Mouse (Mus musculus) midbrain, embryonic 12.5 days (tissue): Measurements from ENCODE around the gene Gabbr2. TPM values are rescaled to one million over a fixed set of nuclear protein-coding genes. Genes with fewer than 3 reads are reported as not detected.

Experiments used
- ATAC-seq: fragments of 200-750 bp; cut with Nextera tagmentation; 2 replicates; pipeline ENCODE4 v1.8.0; 2017; ENCODE audit warnings: low read depth, moderate TSS enrichment, moderate library complexity; ENCODE audit not compliant: low FRiP score
- H3K27ac ChIP-seq: fragments of 300-500 bp; sonication (generic); replicated peaks from 2 replicates; pipeline ENCODE4 v1.5.1; 2016; ENCODE audit warnings: mild to moderate bottlenecking
- H3K27me3 ChIP-seq: fragments of 300-500 bp; sonication (generic); 2 replicates; pipeline ENCODE4 v1.6.1; 2016; ENCODE audit warnings: mild to moderate bottlenecking
- H3K36me3 ChIP-seq: fragments of 300-500 bp; sonication (generic); 2 replicates; pipeline ENCODE4 v1.6.1; 2016
- H3K4me1 ChIP-seq: fragments of 300-500 bp; sonication (generic); 2 replicates; pipeline ENCODE4 v1.6.1; 2016
- H3K4me2 ChIP-seq: fragments of 300-500 bp; sonication (generic); replicated peaks from 2 replicates; pipeline ENCODE4 v1.6.1; 2016; ENCODE audit warnings: mild to moderate bottlenecking, moderate library complexity
- H3K4me3 ChIP-seq: fragments of 300-500 bp; sonication (generic); 2 replicates; pipeline ENCODE4 v1.5.1; 2016; ENCODE audit warnings: mild to moderate bottlenecking
- H3K9ac ChIP-seq: fragments of 300-500 bp; sonication (generic); replicated peaks from 2 replicates; pipeline ENCODE4 v1.6.1; 2016; ENCODE audit warnings: mild to moderate bottlenecking, moderate library complexity
- H3K9me3 ChIP-seq: fragments of 300-500 bp; sonication (generic); 2 replicates; pipeline ENCODE4 v1.6.1; 2016; ENCODE audit warnings: mild to moderate bottlenecking
- WGBS: fragments of 180-500 bp; shearing (Covaris S2); methylation state at CpG from one replicate; pipeline ENCODE4 v1.1.7; 2016; 5-methylcytosine and 5-hydroxymethylcytosine counted together
- polyA plus RNA-seq: library from polyadenylated mRNA; unstranded; fragments of >200 nt; fragmentation: Nextera tagmentation; extraction: Ambion mirVana; gene quantifications from 2 replicates; pipeline ENCODE4 v1.2.1, GENCODE M21; 2016

Gabbr2 gene
- polyA plus RNA-seq, 1 experiment from 2014 or later = 0.69 TPM

GRCm38 (mm10) chr4:46802386-46802785 is 189.3 kb downstream of the Gabbr2 start:
- H3K9me3 ChIP-seq = no peaks in the 10 kb centered on the region
- H3K27ac ChIP-seq = no peak overlapping the region
- WGBS = 87% methylated on average over 7 of the region's 7 CpGs
- no peak for ATAC-seq
- H3K9ac ChIP-seq = no peak overlapping the region
- H3K4me2 ChIP-seq = no peak overlapping the region
- no peaks in the 10 kb centered on the region for H3K27me3 ChIP-seq
- peaks cover 11% of the 10 kb centered on the region; the same call in 1 of the 2 replicates for H3K4me1 ChIP-seq
- H3K36me3 ChIP-seq = no peaks in the 10 kb centered on the region
- no peak overlapping the region for H3K4me3 ChIP-seq

DNA sequence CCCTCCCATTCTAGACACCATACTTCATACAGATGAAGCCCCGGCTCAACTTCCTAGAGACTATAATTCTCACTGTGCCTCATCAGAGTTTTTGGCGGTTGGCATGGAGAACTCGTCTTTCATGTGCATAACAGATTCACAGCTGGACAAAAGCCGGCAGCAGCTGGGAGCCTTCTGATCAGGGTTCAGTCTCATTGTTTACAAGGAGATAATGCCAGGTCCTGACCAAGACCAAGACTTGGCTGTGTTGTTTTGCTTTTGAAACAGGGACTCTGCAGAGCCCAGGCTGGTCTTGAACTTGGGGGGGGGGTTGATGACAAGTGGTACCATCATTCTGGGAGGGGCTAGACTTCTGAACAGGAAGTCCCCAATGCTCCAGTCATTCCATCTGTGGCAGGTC is 191.8 kb downstream of the Gabbr2 start:
- Histone ChIP-seq H3K4me2 (no peak overlapping the region), H3K4me1 (peaks cover 7% of the 10 kb centered on the region; the same call in 1 of the 2 replicates), H3K27me3 (no peaks in the 10 kb centered on the region), H3K9me3 (no peaks in the 10 kb centered on the region), H3K4me3 (no peak overlapping the region), H3K27ac (no peak overlapping the region), H3K9ac (no peak overlapping the region), H3K36me3 (no peaks in the 10 kb centered on the region)
- no peak for ATAC-seq
- 22% methylated on average over 4 of the region's 4 CpGs for WGBS

GRCm38 (mm10) chr4:46795707-46796106 is 196.0 kb downstream of the Gabbr2 start:
- Histone ChIP-seq H3K27ac (no peak overlapping the region), H3K36me3 (no peaks in the 10 kb centered on the region), H3K9me3 (no peaks in the 10 kb centered on the region), H3K9ac (no peak overlapping the region), H3K4me2 (no peak overlapping the region), H3K4me1 (0 out of 2 replicates have a peak, but pooled peaks cover 5% of the 10 kb centered on the region), H3K4me3 (no peak overlapping the region), H3K27me3 (no peaks in the 10 kb centered on the region)
- WGBS = 64% methylated on average over 7 of the region's 7 CpGs
- no peak for ATAC-seq

GRCm38 (mm10) chr4:46794583-46794982 is 197.1 kb downstream of the Gabbr2 start:
- Histone ChIP-seq H3K4me3 (no peak overlapping the region), H3K27ac (no peak overlapping the region), H3K4me1 (no peaks in the 10 kb centered on the region), H3K4me2 (no peak overlapping the region), H3K36me3 (no peaks in the 10 kb centered on the region), H3K27me3 (no peaks in the 10 kb centered on the region), H3K9ac (no peak overlapping the region), H3K9me3 (no peaks in the 10 kb centered on the region)
- ATAC-seq = no peak
- 88% methylated on average over 7 of the region's 7 CpGs for WGBS

DNA sequence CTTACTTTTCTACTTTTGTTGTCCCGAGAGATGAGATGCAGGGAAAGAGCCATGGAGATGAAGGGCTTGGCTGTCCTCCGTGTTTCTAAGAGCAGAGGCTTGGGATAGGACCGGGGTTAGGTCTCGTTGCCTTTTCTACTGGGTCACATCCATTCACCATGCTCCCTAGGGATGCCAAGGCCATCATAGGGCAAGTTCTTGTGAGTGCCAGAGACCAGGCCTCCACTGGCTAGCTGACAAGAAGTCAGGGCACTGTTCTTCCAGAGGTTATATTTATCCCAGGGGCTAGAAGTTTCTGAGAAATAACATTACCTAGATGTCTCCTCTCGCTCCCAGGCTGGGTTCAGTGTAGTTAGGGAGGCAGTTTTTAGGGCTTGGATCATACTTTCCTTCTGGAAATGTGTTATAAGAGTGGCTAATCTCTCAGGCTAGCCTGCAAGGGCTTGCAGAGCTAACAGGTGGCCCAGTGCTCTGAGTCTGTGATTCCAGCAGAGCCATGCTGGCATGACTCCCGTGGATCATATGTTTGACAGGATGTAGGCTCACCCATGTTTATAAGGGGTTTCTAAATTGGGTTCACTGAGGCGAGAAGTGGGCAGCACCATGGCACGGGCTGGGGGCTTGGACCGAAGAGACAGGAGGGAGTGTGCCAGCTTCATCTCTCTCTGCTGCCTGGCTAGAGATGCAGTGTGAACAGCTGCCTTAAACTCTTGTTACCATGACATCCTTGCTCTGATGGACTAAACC is 199.2 kb downstream of the Gabbr2 start:
- Histone ChIP-seq H3K9me3 (no peaks in the 10 kb centered on the region), H3K36me3 (no peaks in the 10 kb centered on the region), H3K4me2 (no peak overlapping the region), H3K27me3 (no peaks in the 10 kb centered on the region), H3K4me1 (no peaks in the 10 kb centered on the region), H3K4me3 (no peak overlapping the region), H3K27ac (no peak overlapping the region), H3K9ac (no peak overlapping the region)
- 86% methylated on average over 9 of the region's 9 CpGs for WGBS
- no peak for ATAC-seq

DNA sequence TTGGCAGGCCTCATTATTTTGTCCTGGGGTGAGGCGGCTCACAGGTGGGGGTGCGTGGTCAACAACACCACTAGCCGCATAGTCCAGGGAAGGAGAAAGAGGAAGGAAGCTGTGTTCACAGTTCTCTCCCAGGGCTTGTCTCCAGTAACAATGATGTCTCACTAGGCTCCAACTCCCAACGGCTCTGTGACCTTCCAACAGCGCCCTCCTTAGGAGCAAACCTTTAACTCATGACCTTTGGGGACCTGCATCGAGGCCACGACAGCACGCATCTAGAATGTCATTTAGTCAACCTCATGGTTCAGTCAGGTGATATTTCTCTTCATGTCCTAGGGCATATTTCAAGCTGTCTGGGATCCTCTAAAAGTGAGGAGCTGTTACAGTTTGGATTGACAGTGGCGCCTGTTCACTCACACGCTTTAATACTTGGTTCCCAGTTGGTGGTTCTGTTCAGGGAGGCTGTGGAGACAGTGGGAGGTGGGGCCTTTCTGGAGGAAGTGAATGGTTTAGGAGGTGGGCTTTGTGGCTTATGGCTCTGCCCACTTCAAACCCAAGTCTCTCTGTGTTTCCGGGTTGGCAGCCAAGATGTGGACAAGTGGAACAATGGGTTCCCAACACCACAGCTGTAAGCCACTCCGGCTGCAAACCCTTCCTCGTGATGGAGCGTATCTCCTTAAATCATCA is 200.3 kb downstream of the Gabbr2 start:
- no peaks in the 10 kb centered on the region for H3K36me3 ChIP-seq
- H3K4me1 ChIP-seq = no peaks in the 10 kb centered on the region
- WGBS = 86% methylated on average over 14 of the region's 14 CpGs
- H3K27ac ChIP-seq = no peak overlapping the region
- ATAC-seq = no peak
- no peaks in the 10 kb centered on the region for H3K9me3 ChIP-seq
- H3K9ac ChIP-seq = no peak overlapping the region
- no peak overlapping the region for H3K4me2 ChIP-seq
- no peak overlapping the region for H3K4me3 ChIP-seq
- no peaks in the 10 kb centered on the region for H3K27me3 ChIP-seq

- Histone ChIP-seq H3K27me3 (no peaks in the 10 kb centered on the region), H3K9ac (no peak overlapping the region), H3K4me3 (no peak overlapping the region), H3K36me3 (no peaks in the 10 kb centered on the region), H3K27ac (no peak overlapping the region), H3K4me2 (no peak overlapping the region), H3K4me1 (no peaks in the 10 kb centered on the region), H3K9me3 (no peaks in the 10 kb centered on the region)
- 72% methylated on average over 9 of the region's 9 CpGs for WGBS
- ATAC-seq = no peak
Measured at GRCm38 (mm10) chr4:46790609-46791267, 200.9 kb downstream of the Gabbr2 start.

GRCm38 (mm10) chr4:46784430-46785049 is 207.1 kb downstream of the Gabbr2 start:
- Histone ChIP-seq H3K9ac (no peak overlapping the region), H3K9me3 (no peaks in the 10 kb centered on the region), H3K36me3 (no peaks in the 10 kb centered on the region), H3K4me1 (no peaks in the 10 kb centered on the region), H3K27ac (no peak overlapping the region), H3K27me3 (no peaks in the 10 kb centered on the region), H3K4me3 (no peak overlapping the region), H3K4me2 (no peak overlapping the region)
- WGBS = 93% methylated on average over 14 of the region's 14 CpGs
- ATAC-seq = no peak

DNA sequence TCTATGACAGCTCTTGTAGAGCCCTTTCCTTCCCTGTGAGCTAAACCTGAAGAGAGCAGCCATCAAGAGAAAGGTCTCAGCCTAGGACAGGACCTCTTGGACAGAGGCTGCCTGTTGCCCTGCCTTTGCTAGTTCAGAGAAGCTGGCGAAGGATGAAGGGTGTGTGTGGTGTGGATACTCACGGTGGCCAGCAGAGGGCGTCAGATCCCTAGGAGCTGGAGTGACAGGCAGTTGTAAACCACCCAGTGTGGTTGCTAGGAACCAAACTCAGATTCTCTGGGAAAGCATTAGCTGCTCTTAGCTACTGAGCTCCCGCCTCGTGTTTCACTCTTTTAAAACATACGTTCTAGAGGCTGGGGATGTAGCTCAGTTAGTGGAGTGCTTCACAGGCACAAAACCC is 210.6 kb downstream of the Gabbr2 start:
- no peaks in the 10 kb centered on the region for H3K36me3 ChIP-seq
- ATAC-seq = no peak
- WGBS = 65% methylated on average over 6 of the region's 6 CpGs
- H3K4me3 ChIP-seq = no peak overlapping the region
- H3K9me3 ChIP-seq = no peaks in the 10 kb centered on the region; the same call in 1 of the 2 replicates
- no peak overlapping the region for H3K9ac ChIP-seq
- no peaks in the 10 kb centered on the region for H3K27me3 ChIP-seq
- H3K4me2 ChIP-seq = no peak overlapping the region
- no peaks in the 10 kb centered on the region for H3K4me1 ChIP-seq
- H3K27ac ChIP-seq = no peak overlapping the region

DNA sequence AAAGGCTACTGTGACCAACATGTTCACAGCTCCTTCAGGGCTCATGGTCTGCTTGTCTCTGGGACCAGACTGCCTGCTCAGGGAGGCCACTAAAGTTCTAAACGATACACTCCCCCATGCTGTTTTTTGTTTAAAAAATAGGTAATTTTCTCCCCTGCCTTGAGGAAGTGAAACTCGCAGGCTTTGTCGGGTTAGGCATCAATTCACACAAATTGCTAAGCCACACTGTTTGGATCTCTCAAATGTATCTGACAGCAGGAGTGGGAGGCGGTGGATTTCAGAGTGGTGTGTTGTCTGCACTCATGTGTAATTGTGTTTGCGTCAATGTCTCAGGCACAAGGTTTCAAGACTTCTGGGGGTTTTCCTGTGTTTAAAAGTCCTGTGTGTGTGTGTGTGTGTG is 215.7 kb downstream of the Gabbr2 start:
- 83% methylated on average over 5 of the region's 5 CpGs for WGBS
- H3K36me3 ChIP-seq = no peaks in the 10 kb centered on the region
- H3K27ac ChIP-seq = no peak overlapping the region
- no peak overlapping the region for H3K9ac ChIP-seq
- H3K4me3 ChIP-seq = no peak overlapping the region
- no peaks in the 10 kb centered on the region for H3K27me3 ChIP-seq
- no peaks in the 10 kb centered on the region for H3K4me1 ChIP-seq
- H3K4me2 ChIP-seq = no peak overlapping the region
- no peaks in the 10 kb centered on the region; the same call in 1 of the 2 replicates for H3K9me3 ChIP-seq
- no peak for ATAC-seq

DNA sequence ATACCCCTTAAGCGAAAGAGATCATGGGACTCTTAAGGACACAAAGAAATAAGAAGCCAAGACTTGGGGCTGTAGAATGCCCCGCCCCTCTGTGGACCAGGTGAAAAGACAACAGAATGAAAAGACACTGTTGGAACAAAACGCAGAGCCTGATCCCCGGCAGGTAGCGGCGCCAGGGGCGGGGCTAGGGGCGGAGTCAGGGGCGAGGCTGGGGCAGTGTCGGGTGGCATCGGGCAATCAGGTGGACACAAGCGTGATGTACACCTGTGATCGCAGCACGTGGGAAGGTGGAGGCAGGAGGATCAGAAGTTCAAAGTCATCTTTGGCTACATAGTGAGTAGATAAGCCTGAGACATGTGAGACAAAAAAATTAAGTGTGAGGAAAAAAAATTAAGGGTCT is 217.0 kb downstream of the Gabbr2 start:
- H3K36me3 ChIP-seq = no peaks in the 10 kb centered on the region
- no peaks in the 10 kb centered on the region for H3K4me1 ChIP-seq
- WGBS = 18% methylated on average over 14 of the region's 14 CpGs
- no peak overlapping the region for H3K4me3 ChIP-seq
- no peak overlapping the region for H3K27ac ChIP-seq
- no peak for ATAC-seq
- no peak overlapping the region for H3K4me2 ChIP-seq
- no peak overlapping the region for H3K9ac ChIP-seq
- no peaks in the 10 kb centered on the region for H3K27me3 ChIP-seq
- no peaks in the 10 kb centered on the region; the same call in 1 of the 2 replicates for H3K9me3 ChIP-seq

DNA sequence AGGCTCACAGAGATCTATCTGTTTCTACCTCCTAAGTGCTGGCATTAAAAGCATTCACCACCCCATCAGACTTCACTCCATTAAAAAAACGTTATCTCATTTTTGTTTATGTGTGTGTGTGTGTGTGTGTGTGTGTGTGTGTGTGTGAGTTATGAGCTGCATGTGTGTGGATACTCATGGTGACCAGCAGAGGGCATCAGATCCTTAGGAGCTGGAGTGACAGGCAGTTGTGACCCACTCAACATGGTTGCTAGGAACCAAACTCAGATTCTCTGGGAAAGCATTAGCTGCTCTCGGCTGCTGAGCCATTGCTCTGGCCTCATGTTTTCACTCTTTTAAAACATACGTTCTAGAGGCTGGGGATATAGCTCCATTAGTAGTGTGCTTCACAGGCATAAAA is 218.4 kb downstream of the Gabbr2 start:
- Histone ChIP-seq H3K9me3 (no peaks in the 10 kb centered on the region; the same call in 1 of the 2 replicates), H3K4me1 (no peaks in the 10 kb centered on the region), H3K27ac (no peak overlapping the region), H3K36me3 (no peaks in the 10 kb centered on the region), H3K4me3 (no peak overlapping the region), H3K4me2 (no peak overlapping the region), H3K9ac (no peak overlapping the region), H3K27me3 (no peaks in the 10 kb centered on the region)
- WGBS = 95% methylated on average over 3 of the region's 3 CpGs
- no peak for ATAC-seq
